8 mouse cellular contexts compared by ENCODE assay signal in genomic region chr10:26376546-26377331, GRCm38 (mm10). TPM values are rescaled to one million over a fixed set of nuclear protein-coding genes. Genes with fewer than 3 reads are reported as not detected.
DNase-seq lines count a peak whose midpoint lies in the region; ATAC-seq and TF ChIP-seq lines count a peak whose summit lies in the region.

No protein-coding gene starts in this region.

- H3K27ac ChIP-seq in kidney, adult 2 months (ENCODE audit: insufficient read depth, low read depth, low read length) = no peak overlapping the region
- H3K27ac ChIP-seq in hindbrain, embryonic 12.5 days = peak overlapping the region; percentile 97

- TF ChIP-seq CTCF in kidney, adult 2 months (conservative IDR thresholded peaks at IDR 0.05; ENCODE audit: insufficient read depth, insufficient read length, low read depth, low read length) = no peak

- peak overlapping the region; percentile 94 for H3K4me2 ChIP-seq in hindbrain, embryonic 12.5 days (replicated peaks)

- no peaks in the 10 kb centered on the region for H3K4me1 ChIP-seq in kidney, adult 2 months (ENCODE audit: control insufficient read depth, insufficient read depth, low read length)
- peaks cover 18% of the 10 kb centered on the region for H3K4me1 ChIP-seq in hindbrain, embryonic 12.5 days

- TF ChIP-seq POLR2A in kidney, adult 2 months (IDR thresholded peaks at IDR 0.05; ENCODE audit: low read depth, low read length) = no peak

- 80% methylated on average over 10 of the region's 10 CpGs for WGBS in kidney, adult 2 months
- WGBS in hindbrain, embryonic 12.5 days = 31% methylated on average over 10 of the region's 10 CpGs

- no peak overlapping the region for H3K4me3 ChIP-seq in kidney, adult 2 months (ENCODE audit: insufficient read depth, low read depth, low read length)
- peak overlapping the region; percentile 93 for H3K4me3 ChIP-seq in hindbrain, embryonic 12.5 days

- H3K27me3 ChIP-seq in kidney, adult 2 months (replicated peaks; ENCODE audit: control insufficient read depth, insufficient read depth, low read length) = no peaks in the 10 kb centered on the region
- H3K27me3 ChIP-seq in hindbrain, embryonic 12.5 days = no peaks in the 10 kb centered on the region

- DNase-seq in kidney, adult 9 months = peak; percentile 8
- DNase-seq in kidney, adult 2 months = no peak
- DNase-seq in brain, adult 2 months (ENCODE audit: low read depth, low spot score) = peak; percentile 8
- no peak for DNase-seq in urinary bladder, postnatal 4 days (ENCODE audit: low spot score in 2 of 2)
- DNase-seq in right cerebral cortex, postnatal 14 days = no peak

- H3K36me3 ChIP-seq in kidney, adult 2 months (ENCODE audit: control insufficient read depth, insufficient read depth, low read length) = no peaks in the 10 kb centered on the region
- no peaks in the 10 kb centered on the region for H3K36me3 ChIP-seq in hindbrain, embryonic 12.5 days

- peak overlapping the region; percentile 94 for H3K9ac ChIP-seq in hindbrain, embryonic 12.5 days

- H3K9me3 ChIP-seq in hindbrain, embryonic 12.5 days (replicated peaks) = no peaks in the 10 kb centered on the region

- no peak for ATAC-seq in hindbrain, embryonic 12.5 days (ENCODE audit: low FRiP score)
- ATAC-seq in megakaryocyte progenitor cell, adult 5-6 weeks (replicated peaks; ENCODE audit: poor library complexity) = peak; percentile 10
- ATAC-seq in monocyte, adult 5-6 weeks (replicated peaks; ENCODE audit: insufficient number of reproducible peaks, low FRiP score, low TSS enrichment, poor library complexity, severe bottlenecking) = no peak

RNA-seq across cellular contexts. Expression of gene L3mbtl3, which starts 1.0 kb away (rescaled TPM):
- 3.4 and 3.6 TPM in 2 replicates for polyA plus RNA-seq in kidney, adult 2 months (2012; rRNA removed)
- polyA plus RNA-seq in hindbrain, embryonic 12.5 days (2016; fragmentation: Nextera tagmentation; extraction: Ambion mirVana) = 25.0 and 25.9 TPM in 2 replicates
- total RNA-seq in megakaryocyte progenitor cell, adult 5-6 weeks (2015) = 27.5 and 29.0 TPM in 2 replicates
- 24.3 and 26.8 TPM in 2 replicates for total RNA-seq in megakaryocyte progenitor cell, adult 5-6 weeks (2017)
- total RNA-seq in monocyte, adult 5-6 weeks (2017) = 18.8 to 28.8 TPM (median 24.9 TPM) in 3 replicates

Comparison
In these comparisons a context has a peak if more than half of its experiments do, and no peak if none do; other contexts are left out.
1. DNase-seq: peak in kidney, adult 9 months (single experiment) and brain, adult 2 months (single experiment); none in kidney, adult 2 months (single experiment), urinary bladder, postnatal 4 days (0 of 2) and right cerebral cortex, postnatal 14 days (single experiment).